18 mouse cellular contexts compared by ENCODE assay signal in genomic region chr5:66042651-66043340, GRCm38 (mm10). TPM values are rescaled to one million over a fixed set of nuclear protein-coding genes. Genes with fewer than 3 reads are reported as not detected.
DNase-seq lines count a peak whose midpoint lies in the region; ATAC-seq and TF ChIP-seq lines count a peak whose summit lies in the region.
"Had no signal": no experiment of that assay in that cellular context is flagged by ENCODE, and none has a peak within 500 bp of the region (broad histone marks: within the 10 kb centered on the region; RNA-seq: fewer than 3 reads in every experiment).

No protein-coding gene starts in this region.

- 44% methylated on average over 10 of the region's 10 CpGs for WGBS in stomach, embryonic 15.5 days

- peak; percentile 68 for DNase-seq in kidney, adult 9 months
- DNase-seq in kidney, postnatal 25 days: no peak
- DNase-seq in Patski (ENCODE audit: low read depth, low spot score): no peak
- DNase-seq in kidney, postnatal 14 days: peak; percentile 37
- DNase-seq in T-cell, adult 2 months (ENCODE audit: low spot score): no peak
- DNase-seq in cerebellum, adult 9-10 months: no peak
- no peak for DNase-seq in Muller cell, postnatal 12 days (ENCODE audit: inconsistent ontology term)
- DNase-seq: adrenal gland, postnatal 10 days; retina, postnatal 1 day; thymus, adult 18-20 months had no signal

- peak overlapping the region; percentile 32; the same call in 1 of the 2 replicates for H3K4me2 ChIP-seq in stomach, embryonic 15.5 days
- H3K4me2 ChIP-seq: embryonic facial prominence, embryonic 13.5 days; forebrain, embryonic 13.5 days; heart, embryonic 11.5 days; limb, embryonic 15.5 days; neural tube, embryonic 12.5 days had no signal

- no peaks in the 10 kb centered on the region for H3K4me1 ChIP-seq in stomach, embryonic 15.5 days
- H3K4me1 ChIP-seq: embryonic facial prominence, embryonic 13.5 days; forebrain, embryonic 13.5 days; limb, embryonic 15.5 days; midbrain, embryonic 10.5 days; neural tube, embryonic 12.5 days had no signal

- peak; percentile 59 for ATAC-seq in Patski
- peak; percentile 81 for ATAC-seq in stomach, embryonic 15.5 days (ENCODE audit: insufficient read depth, low FRiP score, low read depth)
- ATAC-seq: forebrain, embryonic 13.5 days had no signal

- H3K9ac ChIP-seq in stomach, embryonic 15.5 days: no peak overlapping the region
- H3K9ac ChIP-seq: embryonic facial prominence, embryonic 13.5 days; forebrain, embryonic 13.5 days; limb, embryonic 15.5 days; neural tube, embryonic 12.5 days had no signal

- H3K27ac ChIP-seq in stomach, embryonic 15.5 days: peak overlapping the region; percentile 75
- H3K27ac ChIP-seq: embryonic facial prominence, embryonic 13.5 days; forebrain, embryonic 13.5 days; left cerebral cortex, adult 2 months; limb, embryonic 15.5 days; midbrain, embryonic 10.5 days; neural tube, embryonic 12.5 days had no signal

- H3K4me3 ChIP-seq in stomach, embryonic 15.5 days (replicated peaks): no peak overlapping the region
- H3K4me3 ChIP-seq: embryonic facial prominence, embryonic 13.5 days; forebrain, embryonic 13.5 days; left cerebral cortex, adult 2 months; limb, embryonic 15.5 days; midbrain, embryonic 10.5 days; neural tube, embryonic 12.5 days had no signal

- POLR2A ChIA-PET in Patski (lab: Charles Lee): interaction anchor here (0.5 to 0.7 kb wide), 3 partner anchors 139 to 579 kb away, joined by 3 to 4 read pairs (median 3); no protein-coding TSS in a partner anchor

- H3K27me3 ChIP-seq in Patski: no peaks in the 10 kb centered on the region
- no peaks in the 10 kb centered on the region for H3K27me3 ChIP-seq in stomach, embryonic 15.5 days (replicated peaks)
- H3K27me3 ChIP-seq: embryonic facial prominence, embryonic 13.5 days; forebrain, embryonic 13.5 days; limb, embryonic 15.5 days; neural tube, embryonic 12.5 days had no signal

- in situ Hi-C loops in Patski (cut with MboI; ENCODE audit: low pct_unique_long_range_greater_than_20kb): no loop called here

- CTCF ChIA-PET in Patski (lab: Charles Lee): interaction anchor here (1.1 to 1.4 kb wide), 2 partner anchors 8 to 15 kb away, joined by 3 read pairs; no protein-coding TSS in a partner anchor

- no peaks in the 10 kb centered on the region for H3K9me3 ChIP-seq in stomach, embryonic 15.5 days
- H3K9me3 ChIP-seq: embryonic facial prominence, embryonic 13.5 days; forebrain, embryonic 13.5 days; limb, embryonic 15.5 days; midbrain, embryonic 10.5 days; neural tube, embryonic 12.5 days had no signal

- no peaks in the 10 kb centered on the region for H3K36me3 ChIP-seq in stomach, embryonic 15.5 days
- H3K36me3 ChIP-seq: embryonic facial prominence, embryonic 13.5 days; limb, embryonic 15.5 days; midbrain, embryonic 10.5 days; neural tube, embryonic 12.5 days had no signal

- no peak for TF ChIP-seq CTCF in Patski (IDR thresholded peaks at IDR 0.05)

RNA-seq across cellular contexts. Expression of gene 9130230L23Rik, which starts 38.7 kb away (rescaled TPM):
- not detected for polyA plus RNA-seq in Patski (2021)
- 2.2 and 3.2 TPM in 2 replicates for polyA plus RNA-seq in stomach, embryonic 15.5 days (2015; fragmentation: Nextera tagmentation; extraction: Ambion mirVana)
- polyA plus RNA-seq: embryonic facial prominence, embryonic 13.5 days; forebrain, embryonic 13.5 days; midbrain, embryonic 10.5 days had no signal

Comparison
In these comparisons a context has a peak if more than half of its experiments do, and no peak if none do; other contexts are left out.
1. DNase-seq: peak in kidney, adult 9 months (single experiment) and kidney, postnatal 14 days (single experiment); none in kidney, postnatal 25 days (0 of 2), Patski (single experiment), T-cell, adult 2 months (single experiment), cerebellum, adult 9-10 months (single experiment) and Muller cell, postnatal 12 days (single experiment).